Mouse (Mus musculus) forebrain, embryonic 14.5 days (tissue): ENCODE measurements around the gene Pla1a. TPM values are rescaled to one million over a fixed set of nuclear protein-coding genes. Genes with fewer than 3 reads are reported as not detected.

Experiments
- ATAC-seq: fragments of 200-750 bp; cut with Nextera tagmentation; 2 replicates; pipeline ENCODE4 v1.8.0; 2017; ENCODE audit warnings: mild to moderate bottlenecking, moderate library complexity
- DNase-seq: peaks from one replicate; pipeline ENCODE4 v3.0.0-alpha.2; 2015; ENCODE audit warnings: low spot score
- H3K27ac ChIP-seq: fragments of 300-500 bp; sonication (generic); 2 replicates; pipeline ENCODE4 v1.5.1; 2014; ENCODE audit warnings: low read depth, mild to moderate bottlenecking, control low read depth, low read length, moderate library complexity
- H3K27me3 ChIP-seq: fragments of 300-500 bp; sonication (generic); replicated peaks from 2 replicates; pipeline ENCODE4 v1.6.1; 2014; ENCODE audit warnings: low read length, control low read depth, mixed read lengths; ENCODE audit not compliant: control insufficient read depth, insufficient read depth
- H3K36me3 ChIP-seq: fragments of 300-500 bp; sonication (generic); 2 replicates; pipeline ENCODE4 v1.6.1; 2014; ENCODE audit warnings: low read length, control low read depth; ENCODE audit not compliant: control insufficient read depth, insufficient read depth
- H3K4me1 ChIP-seq: fragments of 300-500 bp; sonication (generic); 2 replicates; pipeline ENCODE4 v1.6.1; 2014; ENCODE audit warnings: antibody characterized with exemption, low read length, control low read depth; ENCODE audit not compliant: control insufficient read depth, insufficient read depth
- H3K4me2 ChIP-seq: fragments of 300-500 bp; sonication (generic); 2 replicates; pipeline ENCODE4 v1.6.1; 2014; ENCODE audit warnings: mild to moderate bottlenecking, control low read depth, low read length
- H3K4me3 ChIP-seq: fragments of 300-500 bp; sonication (generic); 2 replicates; pipeline ENCODE4 v1.5.1; 2014; ENCODE audit warnings: low read depth, low read length, control low read depth
- H3K9ac ChIP-seq: fragments of 300-500 bp; sonication (generic); 2 replicates; pipeline ENCODE4 v1.6.1; 2014; ENCODE audit warnings: mild to moderate bottlenecking, low read length, control low read depth, moderate library complexity
- H3K9me3 ChIP-seq: fragments of 300-500 bp; sonication (generic); replicated peaks from 2 replicates; pipeline ENCODE4 v1.6.1; 2016; ENCODE audit warnings: low read length, control low read depth, mixed read lengths; ENCODE audit not compliant: control insufficient read depth
- WGBS: fragments of 180-500 bp; shearing (Covaris S2); extraction: QIAGEN DNeasy Blood & Tissue Kit; methylation state at CpG from one replicate; pipeline ENCODE4 v1.1.7; 2014; 5-methylcytosine and 5-hydroxymethylcytosine counted together
- polyA plus RNA-seq: library from polyadenylated mRNA; unstranded; fragments of >200 nt; fragmentation: Nextera tagmentation; extraction: Ambion mirVana; gene quantifications from 2 replicates; pipeline ENCODE4 v1.2.1, GENCODE M21; 2014

Gene Pla1a
- polyA plus RNA-seq, 1 experiment from 2014 or later, result 0.39 TPM

DNA sequence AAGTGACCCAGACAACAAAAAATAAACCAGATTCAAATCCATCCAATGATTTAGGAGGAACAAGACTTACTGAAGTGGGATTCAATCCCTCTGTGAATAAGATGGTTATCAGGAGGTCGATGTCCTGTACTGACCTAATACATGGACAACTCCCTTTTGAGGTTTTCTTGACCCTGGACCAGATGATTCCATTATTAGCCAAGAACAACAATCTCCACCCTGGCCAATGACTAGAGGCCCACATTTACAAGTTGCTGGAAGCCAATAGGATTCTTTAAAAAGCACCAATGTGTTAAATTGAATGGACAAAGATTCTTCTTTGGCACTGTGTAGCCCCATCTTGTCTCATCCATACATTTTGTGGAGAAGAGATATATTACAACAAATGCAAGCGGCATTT is 7.6 kb downstream of the Pla1a start:
- H3K4me2 ChIP-seq, result no peak overlapping the region
- ATAC-seq (no peak), DNase-seq (no peak)
- H3K27me3 ChIP-seq, result no peaks in the 10 kb centered on the region
- WGBS, result 84% methylated on average over 2 of the region's 2 CpGs
- no peak overlapping the region for H3K4me3 ChIP-seq
- no peak overlapping the region for H3K27ac ChIP-seq
- no peaks in the 10 kb centered on the region for H3K9me3 ChIP-seq
- no peak overlapping the region for H3K9ac ChIP-seq
- no peaks in the 10 kb centered on the region for H3K4me1 ChIP-seq
- H3K36me3 ChIP-seq, result no peaks in the 10 kb centered on the region

DNA sequence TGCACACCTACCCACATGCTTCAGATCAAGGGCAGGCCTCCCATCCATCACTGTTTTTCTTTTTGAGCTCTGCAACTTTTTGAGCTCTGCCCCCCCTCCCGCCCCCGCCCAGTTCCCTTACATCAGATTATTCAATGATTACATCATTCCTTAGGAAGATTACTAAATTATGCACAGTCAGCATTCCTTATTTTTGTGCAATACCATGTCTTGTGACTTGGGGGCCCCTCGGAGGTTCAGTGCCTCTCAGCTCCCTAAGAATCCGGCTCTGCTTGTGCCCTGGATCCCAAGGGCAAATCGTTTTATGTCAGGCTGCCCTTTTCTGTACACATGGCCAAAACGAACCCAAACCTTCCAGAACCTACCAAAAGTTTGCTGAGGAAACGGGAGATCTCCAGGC is 18.0 kb downstream of the Pla1a start:
- DNase-seq (no peak), ATAC-seq (no peak)
- 78% methylated on average over 7 of the region's 7 CpGs for WGBS
- no peaks in the 10 kb centered on the region for H3K27me3 ChIP-seq
- H3K4me1 ChIP-seq, result no peaks in the 10 kb centered on the region
- no peaks in the 10 kb centered on the region for H3K36me3 ChIP-seq
- H3K9ac ChIP-seq, result no peak overlapping the region
- no peaks in the 10 kb centered on the region for H3K9me3 ChIP-seq
- no peak overlapping the region for H3K27ac ChIP-seq
- no peak overlapping the region for H3K4me2 ChIP-seq
- no peak overlapping the region for H3K4me3 ChIP-seq

DNA sequence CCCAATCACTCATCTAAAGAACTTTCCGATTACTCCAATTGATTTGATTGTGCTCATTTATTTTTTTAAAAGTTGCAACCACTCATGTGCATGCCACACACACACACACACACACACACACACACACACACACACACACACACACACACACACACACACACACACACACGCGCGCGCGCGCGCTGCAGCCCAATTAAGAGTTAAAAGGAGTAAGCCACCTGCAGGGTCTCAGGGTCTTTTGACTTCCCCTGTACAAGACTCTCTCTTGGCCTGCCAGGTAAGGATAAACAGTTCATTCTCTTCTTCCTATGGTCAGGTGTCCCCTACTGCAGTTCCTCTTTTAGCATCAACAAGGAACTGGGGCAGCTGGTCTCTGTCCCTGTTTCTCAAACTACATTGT is 24.5 kb downstream of the Pla1a start:
- H3K27ac ChIP-seq, result no peak overlapping the region
- H3K36me3 ChIP-seq, result no peaks in the 10 kb centered on the region
- H3K4me1 ChIP-seq, result no peaks in the 10 kb centered on the region
- DNase-seq (no peak), ATAC-seq (no peak)
- H3K4me3 ChIP-seq, result no peak overlapping the region
- no peak overlapping the region for H3K4me2 ChIP-seq
- H3K9ac ChIP-seq, result no peak overlapping the region
- H3K27me3 ChIP-seq, result no peaks in the 10 kb centered on the region
- no peaks in the 10 kb centered on the region for H3K9me3 ChIP-seq
- 89% methylated on average over 8 of the region's 8 CpGs for WGBS

DNA sequence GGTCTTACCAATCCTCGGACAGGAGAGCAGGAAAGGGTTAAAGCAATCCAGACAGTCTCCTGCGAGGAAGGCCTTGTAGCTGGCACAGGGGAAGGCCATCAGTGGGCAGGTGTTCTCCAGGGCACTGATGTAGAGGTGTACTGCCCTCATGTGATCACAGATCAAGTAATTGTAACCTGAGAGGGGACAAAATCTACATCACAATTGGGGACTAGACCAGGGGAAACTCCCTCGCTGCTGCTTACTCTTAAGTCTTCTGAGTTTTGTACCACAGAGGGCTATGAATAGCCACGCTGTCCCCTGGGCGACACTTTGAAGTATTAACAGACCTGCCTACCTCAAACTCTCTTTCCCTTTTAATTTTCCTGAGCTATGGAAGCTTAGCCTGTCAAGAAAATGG is 25.4 kb downstream of the Pla1a start:
- Histone ChIP-seq H3K9ac (no peak overlapping the region), H3K36me3 (no peaks in the 10 kb centered on the region), H3K9me3 (no peaks in the 10 kb centered on the region), H3K27me3 (no peaks in the 10 kb centered on the region), H3K4me2 (no peak overlapping the region), H3K27ac (no peak overlapping the region), H3K4me3 (no peak overlapping the region), H3K4me1 (no peaks in the 10 kb centered on the region)
- no peak for DNase-seq
- 37% methylated on average over 5 of the region's 5 CpGs for WGBS
- ATAC-seq, result no peak

DNA sequence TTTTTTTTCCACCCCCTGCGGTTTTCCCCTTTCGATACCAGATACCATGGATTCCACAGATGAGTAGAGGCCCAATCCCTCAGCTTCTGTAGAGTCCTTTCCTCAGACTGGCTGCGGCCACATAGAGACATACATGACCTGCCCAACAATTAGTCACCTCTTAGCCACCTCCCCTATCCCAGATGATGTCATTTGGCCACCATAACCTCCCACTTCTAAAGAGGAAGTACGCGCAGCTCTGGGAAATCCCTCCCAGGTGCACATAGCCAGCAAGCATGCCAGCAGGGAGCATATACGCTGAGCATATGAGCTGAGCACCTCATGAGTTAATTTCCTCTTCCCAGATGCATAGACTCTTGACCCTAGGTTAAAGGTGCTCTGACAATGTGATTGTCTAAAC is 26.2 kb downstream of the Pla1a start:
- Histone ChIP-seq H3K27ac (no peak overlapping the region), H3K9me3 (no peaks in the 10 kb centered on the region), H3K4me1 (no peaks in the 10 kb centered on the region), H3K4me3 (no peak overlapping the region), H3K27me3 (no peaks in the 10 kb centered on the region), H3K9ac (no peak overlapping the region), H3K36me3 (no peaks in the 10 kb centered on the region), H3K4me2 (no peak overlapping the region)
- 88% methylated on average over 6 of the region's 6 CpGs for WGBS
- ATAC-seq (no peak), DNase-seq (no peak)

DNA sequence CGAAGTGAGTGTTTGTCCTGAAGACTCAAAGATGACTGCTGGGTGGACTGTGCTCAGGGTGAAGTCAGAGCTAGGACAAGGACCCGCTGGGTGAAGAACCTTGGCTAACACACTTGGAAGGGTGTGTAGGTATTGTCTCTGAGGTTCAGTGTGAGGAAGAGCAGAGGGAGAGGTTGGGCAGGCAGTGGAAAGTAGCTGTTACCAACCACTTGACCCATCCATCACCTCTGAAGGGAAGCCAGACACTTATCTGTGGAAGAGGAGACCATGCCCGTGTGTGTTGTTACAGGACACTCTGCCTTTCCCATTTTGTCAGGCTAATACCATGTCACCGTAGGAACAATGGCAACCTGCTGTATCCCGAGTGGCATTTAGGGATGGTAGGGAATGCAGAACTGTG is 26.7 kb downstream of the Pla1a start:
- Histone ChIP-seq H3K4me3 (no peak overlapping the region), H3K27me3 (no peaks in the 10 kb centered on the region), H3K9ac (no peak overlapping the region), H3K36me3 (no peaks in the 10 kb centered on the region), H3K4me2 (no peak overlapping the region), H3K4me1 (no peaks in the 10 kb centered on the region), H3K27ac (no peak overlapping the region), H3K9me3 (no peaks in the 10 kb centered on the region)
- WGBS, result 75% methylated on average over 5 of the region's 5 CpGs
- DNase-seq, result no peak
- ATAC-seq, result no peak

DNA sequence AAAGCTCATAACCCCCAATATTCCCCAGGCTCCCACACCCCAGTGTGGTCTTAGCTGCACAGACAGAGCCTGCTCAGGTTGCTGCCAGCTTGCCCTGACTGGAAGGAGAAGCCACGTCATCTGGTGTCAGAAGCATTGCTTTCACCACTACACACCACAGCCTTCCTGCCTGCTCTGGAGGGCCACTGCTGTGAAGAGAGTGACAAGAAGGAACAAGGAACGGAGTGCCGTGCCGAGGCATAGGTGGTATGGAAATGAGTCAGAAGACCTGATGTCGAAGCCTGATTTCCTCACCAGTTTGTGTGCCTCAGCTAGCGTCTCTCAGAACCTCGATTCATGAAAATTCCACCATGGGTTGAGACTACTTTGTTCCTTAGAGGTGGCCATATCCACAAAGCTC is 29.3 kb downstream of the Pla1a start:
- DNase-seq, result no peak
- WGBS, result 89% methylated on average over 7 of the region's 7 CpGs
- Histone ChIP-seq H3K27ac (no peak overlapping the region), H3K27me3 (no peaks in the 10 kb centered on the region), H3K4me1 (peaks cover 8% of the 10 kb centered on the region; the same call in 1 of the 2 replicates), H3K4me2 (no peak overlapping the region), H3K9ac (no peak overlapping the region), H3K9me3 (no peaks in the 10 kb centered on the region), H3K36me3 (no peaks in the 10 kb centered on the region), H3K4me3 (no peak overlapping the region)
- ATAC-seq, result no peak

DNA sequence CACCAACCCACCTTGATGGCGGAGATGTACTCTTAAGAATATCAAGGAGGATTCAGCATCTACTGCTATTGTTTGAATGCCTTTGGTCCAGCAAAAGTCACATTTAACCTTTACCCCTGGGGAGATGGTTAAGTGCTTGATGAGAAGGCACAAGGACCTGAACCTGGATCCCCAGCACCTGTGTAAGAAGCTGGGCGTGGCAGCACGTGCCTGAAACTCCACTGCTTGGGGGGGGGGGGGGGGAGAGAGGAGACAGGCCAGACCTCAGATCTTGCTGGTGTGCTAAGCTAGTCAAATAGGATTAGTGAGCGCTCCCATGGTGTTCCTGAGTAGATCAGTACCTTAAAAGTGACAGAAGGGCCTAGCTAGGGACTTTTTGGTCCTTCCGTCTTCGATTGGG is 31.5 kb downstream of the Pla1a start:
- WGBS, result 73% methylated on average over 6 of the region's 6 CpGs
- Histone ChIP-seq H3K9me3 (no peaks in the 10 kb centered on the region), H3K4me2 (no peak overlapping the region)

DNA sequence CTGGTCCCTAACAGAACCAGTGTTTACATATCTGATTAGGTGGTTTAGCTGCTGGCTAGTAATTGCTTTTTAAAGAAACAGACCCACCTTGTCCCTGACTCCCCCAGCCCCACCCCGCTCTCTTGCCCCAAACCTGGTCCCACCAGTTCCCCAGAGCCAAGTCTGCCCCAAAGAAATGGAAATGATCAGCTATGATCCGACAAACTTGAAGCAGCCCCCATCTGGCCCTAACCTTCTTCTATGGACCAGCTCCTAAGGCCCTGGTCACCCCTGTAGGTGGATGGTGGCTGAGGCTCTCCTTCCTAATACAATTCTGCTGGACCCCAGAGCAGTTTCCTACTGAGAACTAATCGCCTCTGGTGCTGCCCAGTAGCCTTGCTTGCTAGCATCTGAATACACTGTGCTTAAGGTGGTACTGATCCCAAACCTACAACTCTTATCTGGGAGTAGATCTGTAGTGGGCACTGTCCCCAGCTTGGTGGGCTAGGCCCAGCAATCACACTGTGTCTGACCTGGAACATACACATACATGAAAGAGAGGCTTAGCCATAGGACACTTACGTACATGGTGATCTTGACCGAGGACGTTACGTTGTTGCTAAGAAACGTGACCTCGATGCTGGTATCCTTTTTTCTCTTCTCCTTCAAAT is 32.5 kb downstream of the Pla1a start:
- no peak overlapping the region for H3K4me3 ChIP-seq
- no peaks in the 10 kb centered on the region for H3K9me3 ChIP-seq
- peaks cover 8% of the 10 kb centered on the region; the same call in 1 of the 2 replicates for H3K4me1 ChIP-seq
- no peaks in the 10 kb centered on the region for H3K36me3 ChIP-seq
- DNase-seq, result no peak
- peak overlapping the region; percentile 41; the same call in 1 of the 2 replicates for H3K27ac ChIP-seq
- H3K4me2 ChIP-seq, result peak overlapping the region; percentile 64
- 76% methylated on average over 9 of the region's 9 CpGs for WGBS
- H3K9ac ChIP-seq, result peak overlapping the region; percentile 64
- H3K27me3 ChIP-seq, result no peaks in the 10 kb centered on the region
- no peak for ATAC-seq

More for the DNA sequence above, 31.5 kb downstream of the Pla1a start:
- no peak overlapping the region for H3K9ac ChIP-seq
- no peak overlapping the region for H3K4me3 ChIP-seq
- ATAC-seq, result no peak
- peaks cover 8% of the 10 kb centered on the region; the same call in 1 of the 2 replicates for H3K4me1 ChIP-seq
- H3K27ac ChIP-seq, result no peak overlapping the region
- no peaks in the 10 kb centered on the region for H3K27me3 ChIP-seq
- no peaks in the 10 kb centered on the region for H3K36me3 ChIP-seq
- no peak for DNase-seq
